Mouse (Mus musculus) forebrain, embryonic 15.5 days (tissue): ENCODE data around the gene Wipf3. TPM values are rescaled to one million over a fixed set of nuclear protein-coding genes. Genes with fewer than 3 reads are reported as not detected.

Source experiments
- ATAC-seq: fragments of 200-750 bp; cut with Nextera tagmentation; replicated peaks from 2 replicates; pipeline ENCODE4 v1.8.0; 2017; ENCODE audit warnings: mild to moderate bottlenecking, moderate TSS enrichment, moderate library complexity
- H3K27ac ChIP-seq: fragments of 300-500 bp; sonication (generic); replicated peaks from 2 replicates; pipeline ENCODE4 v1.5.1; 2015; ENCODE audit warnings: mild to moderate bottlenecking, inconsistent platforms
- H3K27me3 ChIP-seq: fragments of 300-500 bp; sonication (generic); 2 replicates; pipeline ENCODE4 v1.6.1; 2015; ENCODE audit warnings: inconsistent platforms
- H3K36me3 ChIP-seq: fragments of 300-500 bp; sonication (generic); 2 replicates; pipeline ENCODE4 v1.6.1; 2015; ENCODE audit warnings: mild to moderate bottlenecking, inconsistent platforms
- H3K4me1 ChIP-seq: fragments of 300-500 bp; sonication (generic); 2 replicates; pipeline ENCODE4 v1.6.1; 2015; ENCODE audit warnings: inconsistent platforms
- H3K4me2 ChIP-seq: fragments of 300-500 bp; sonication (generic); replicated peaks from 2 replicates; pipeline ENCODE4 v1.6.1; 2015; ENCODE audit warnings: mild to moderate bottlenecking, inconsistent platforms
- H3K4me3 ChIP-seq: fragments of 300-500 bp; sonication (generic); 2 replicates; pipeline ENCODE4 v1.5.1; 2015; ENCODE audit warnings: mild to moderate bottlenecking, inconsistent platforms
- H3K9ac ChIP-seq: fragments of 300-500 bp; sonication (generic); replicated peaks from 2 replicates; pipeline ENCODE4 v1.6.1; 2015; ENCODE audit warnings: mild to moderate bottlenecking, inconsistent platforms
- H3K9me3 ChIP-seq: fragments of 300-500 bp; sonication (generic); 2 replicates; pipeline ENCODE4 v1.6.1; 2016; ENCODE audit warnings: inconsistent platforms
- WGBS: fragments of 180-500 bp; shearing (Covaris S2); methylation state at CpG from one replicate; pipeline ENCODE4 v1.1.7; 2015; ENCODE audit warnings: mixed read lengths; 5-methylcytosine and 5-hydroxymethylcytosine counted together
- polyA plus RNA-seq: library from polyadenylated mRNA; unstranded; fragments of >200 nt; fragmentation: Nextera tagmentation; extraction: Ambion mirVana; gene quantifications from 2 replicates; pipeline ENCODE4 v1.2.1, GENCODE M21; 2015

The Wipf3 gene
- 3.6 and 4.6 TPM in 2 replicates for polyA plus RNA-seq

- peak within 1 kb of the TSS; percentile 96 for H3K4me2 ChIP-seq
- H3K27ac ChIP-seq: peak within 1 kb of the TSS; percentile 47
- H3K4me3 ChIP-seq: peak within 1 kb of the TSS; percentile 75
- peak; percentile 76 for ATAC-seq
- no peaks in the 10 kb centered on the region for H3K9me3 ChIP-seq
- no peaks in the 10 kb centered on the region for H3K27me3 ChIP-seq
- H3K9ac ChIP-seq: peak within 1 kb of the TSS; percentile 74
- no peaks in the 10 kb centered on the region for H3K36me3 ChIP-seq
- WGBS: under 1% methylated on average over 70 of the region's 71 CpGs
- H3K4me1 ChIP-seq: peaks cover 50% of the 10 kb centered on the region
Measured at GRCm38 (mm10) chr6:54429447-54430194, at the start of gene Wipf3. Wipf3 (plus strand) TSS chr6:54429603.

GRCm38 (mm10) chr6:54382636-54383035 lies 46.8 kb upstream of the Wipf3 start:
- Histone ChIP-seq H3K9me3 (no peaks in the 10 kb centered on the region), H3K27ac (no peak overlapping the region), H3K4me2 (no peak overlapping the region), H3K4me3 (no peak overlapping the region), H3K27me3 (no peaks in the 10 kb centered on the region), H3K4me1 (peaks cover 11% of the 10 kb centered on the region), H3K9ac (no peak overlapping the region), H3K36me3 (no peaks in the 10 kb centered on the region)
- 80% methylated on average over 8 of the region's 8 CpGs for WGBS
- no peak for ATAC-seq

- H3K27ac ChIP-seq: no peak overlapping the region
- H3K4me3 ChIP-seq: no peak overlapping the region
- no peak overlapping the region for H3K4me2 ChIP-seq
- H3K36me3 ChIP-seq: no peaks in the 10 kb centered on the region
- 37% methylated on average over 12 of the region's 12 CpGs for WGBS
- peaks cover 11% of the 10 kb centered on the region for H3K4me1 ChIP-seq
- no peak for ATAC-seq
- no peaks in the 10 kb centered on the region for H3K9me3 ChIP-seq
- H3K9ac ChIP-seq: no peak overlapping the region
- no peaks in the 10 kb centered on the region for H3K27me3 ChIP-seq
Measured at GRCm38 (mm10) chr6:54383893-54384524, 45.4 kb upstream of the Wipf3 start.

GRCm38 (mm10) chr6:54384777-54385176 lies 44.6 kb upstream of the Wipf3 start:
- Histone ChIP-seq H3K4me1 (peaks cover 11% of the 10 kb centered on the region), H3K9ac (no peak overlapping the region), H3K27me3 (no peaks in the 10 kb centered on the region), H3K36me3 (no peaks in the 10 kb centered on the region), H3K4me2 (no peak overlapping the region), H3K9me3 (no peaks in the 10 kb centered on the region), H3K27ac (no peak overlapping the region), H3K4me3 (no peak overlapping the region)
- no peak for ATAC-seq
- WGBS: 89% methylated on average over 1 of the region's 1 CpGs

GRCm38 (mm10) chr6:54386429-54386828 lies 43.0 kb upstream of the Wipf3 start:
- H3K9me3 ChIP-seq: no peaks in the 10 kb centered on the region
- no peak overlapping the region for H3K4me3 ChIP-seq
- no peaks in the 10 kb centered on the region for H3K27me3 ChIP-seq
- ATAC-seq: no peak
- peaks cover 11% of the 10 kb centered on the region for H3K4me1 ChIP-seq
- H3K27ac ChIP-seq: peak overlapping the region; percentile 56; the same call in 1 of the 2 replicates
- WGBS: 62% methylated on average over 4 of the region's 4 CpGs
- no peak overlapping the region for H3K9ac ChIP-seq
- H3K36me3 ChIP-seq: no peaks in the 10 kb centered on the region
- H3K4me2 ChIP-seq: no peak overlapping the region

GRCm38 (mm10) chr6:54387044-54387443 lies 42.4 kb upstream of the Wipf3 start:
- Histone ChIP-seq H3K9ac (no peak overlapping the region), H3K4me2 (no peak overlapping the region), H3K27ac (no peak overlapping the region), H3K27me3 (no peaks in the 10 kb centered on the region), H3K36me3 (no peaks in the 10 kb centered on the region), H3K4me3 (no peak overlapping the region), H3K4me1 (peaks cover 11% of the 10 kb centered on the region), H3K9me3 (no peaks in the 10 kb centered on the region)
- 88% methylated on average over 3 of the region's 3 CpGs for WGBS
- ATAC-seq: no peak

GRCm38 (mm10) chr6:54387751-54388150 lies 41.7 kb upstream of the Wipf3 start:
- Histone ChIP-seq H3K27me3 (no peaks in the 10 kb centered on the region), H3K4me3 (no peak overlapping the region), H3K9me3 (no peaks in the 10 kb centered on the region), H3K9ac (no peak overlapping the region), H3K4me2 (no peak overlapping the region), H3K27ac (no peak overlapping the region), H3K36me3 (no peaks in the 10 kb centered on the region), H3K4me1 (peaks cover 11% of the 10 kb centered on the region)
- ATAC-seq: no peak
- WGBS: 64% methylated on average over 5 of the region's 5 CpGs

- WGBS: 86% methylated on average over 7 of the region's 7 CpGs
- no peaks in the 10 kb centered on the region for H3K27me3 ChIP-seq
- ATAC-seq: no peak
Measured at GRCm38 (mm10) chr6:54388690-54389275, 40.6 kb upstream of the Wipf3 start.

GRCm38 (mm10) chr6:54391765-54392164 lies 37.6 kb upstream of the Wipf3 start:
- WGBS: 3% methylated on average over 3 of the region's 3 CpGs
- Histone ChIP-seq H3K9ac (no peak overlapping the region), H3K36me3 (no peaks in the 10 kb centered on the region), H3K4me2 (no peak overlapping the region), H3K4me1 (0 out of 2 replicates have a peak, but pooled peaks cover 4% of the 10 kb centered on the region), H3K27me3 (no peaks in the 10 kb centered on the region), H3K4me3 (no peak overlapping the region), H3K27ac (0 out of 2 replicates have a peak overlapping the region, but pooled peaks have one; percentile 46), H3K9me3 (no peaks in the 10 kb centered on the region)
- ATAC-seq: no peak

More at GRCm38 (mm10) chr6:54388690-54389275, 40.6 kb upstream of the Wipf3 start:
- Histone ChIP-seq H3K4me3 (no peak overlapping the region), H3K27ac (no peak overlapping the region), H3K4me1 (peaks cover 11% of the 10 kb centered on the region), H3K4me2 (no peak overlapping the region), H3K9ac (no peak overlapping the region), H3K36me3 (no peaks in the 10 kb centered on the region), H3K9me3 (no peaks in the 10 kb centered on the region)

GRCm38 (mm10) chr6:54393886-54394285 lies 35.5 kb upstream of the Wipf3 start:
- Histone ChIP-seq H3K27me3 (no peaks in the 10 kb centered on the region), H3K9me3 (no peaks in the 10 kb centered on the region), H3K9ac (no peak overlapping the region), H3K4me2 (no peak overlapping the region), H3K4me1 (peaks cover 3% of the 10 kb centered on the region; the same call in 1 of the 2 replicates), H3K4me3 (no peak overlapping the region), H3K36me3 (no peaks in the 10 kb centered on the region), H3K27ac (no peak overlapping the region)
- ATAC-seq: no peak
- WGBS: 85% methylated on average over 6 of the region's 6 CpGs

- H3K9me3 ChIP-seq: no peaks in the 10 kb centered on the region
- H3K27me3 ChIP-seq: no peaks in the 10 kb centered on the region
- no peak overlapping the region for H3K4me2 ChIP-seq
- no peak for ATAC-seq
- H3K36me3 ChIP-seq: no peaks in the 10 kb centered on the region
- peaks cover 14% of the 10 kb centered on the region for H3K4me1 ChIP-seq
- H3K27ac ChIP-seq: no peak overlapping the region
- WGBS: 32% methylated on average over 11 of the region's 11 CpGs
- no peak overlapping the region for H3K9ac ChIP-seq
- H3K4me3 ChIP-seq: no peak overlapping the region
Measured at GRCm38 (mm10) chr6:54399194-54399923, 30.0 kb upstream of the Wipf3 start.

GRCm38 (mm10) chr6:54401503-54401902 lies 27.9 kb upstream of the Wipf3 start:
- Histone ChIP-seq H3K4me1 (peaks cover 14% of the 10 kb centered on the region), H3K4me2 (no peak overlapping the region)
- ATAC-seq: no peak

More at GRCm38 (mm10) chr6:54401503-54401902, 27.9 kb upstream of the Wipf3 start:
- Histone ChIP-seq H3K9ac (no peak overlapping the region), H3K4me3 (no peak overlapping the region), H3K9me3 (no peaks in the 10 kb centered on the region), H3K36me3 (no peaks in the 10 kb centered on the region), H3K27ac (no peak overlapping the region), H3K27me3 (no peaks in the 10 kb centered on the region)
- 68% methylated on average over 2 of the region's 2 CpGs for WGBS
